ENCODE assay signal across 8 mouse cellular contexts in the genomic region with DNA sequence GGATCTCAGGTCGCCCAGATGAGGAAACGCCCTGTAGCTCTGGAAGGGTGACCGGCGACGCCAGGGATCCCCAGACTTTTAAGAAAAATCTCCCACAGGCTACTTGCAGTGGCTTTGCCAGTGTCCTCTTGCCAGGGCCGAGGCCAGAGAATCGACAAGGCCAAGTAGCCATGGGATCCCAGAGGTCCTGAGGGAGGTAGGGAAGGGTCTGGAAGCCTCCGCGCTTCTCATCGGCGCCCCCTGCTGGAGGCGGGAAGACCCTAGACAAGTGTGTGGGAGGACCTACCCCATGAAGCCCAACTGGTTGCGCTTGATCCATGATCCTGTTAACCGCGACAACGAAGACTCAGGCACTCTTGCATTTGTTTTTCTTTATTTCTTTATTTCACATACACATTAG. TPM values are rescaled to one million over a fixed set of nuclear protein-coding genes. Genes with fewer than 3 reads are reported as not detected.
DNase-seq lines count a peak whose midpoint lies in the region; ATAC-seq and TF ChIP-seq lines count a peak whose summit lies in the region.

No protein-coding gene starts in this region.

- peak; percentile 57 for ATAC-seq in hindbrain, postnatal 0 days
- peak; percentile 33; the same call in 1 of the 2 replicates for ATAC-seq in liver, embryonic 11.5 days (replicated peaks; ENCODE audit: low FRiP score)
- ATAC-seq in neural tube, embryonic 11.5 days (ENCODE audit: insufficient read depth, low FRiP score, low TSS enrichment), result no peak

- H3K4me3 ChIP-seq in hindbrain, postnatal 0 days (ENCODE audit: low read length), result no peak overlapping the region
- peak overlapping the region; percentile 66 for H3K4me3 ChIP-seq in liver, embryonic 11.5 days (ENCODE audit: low read depth, low read length)
- H3K4me3 ChIP-seq in neural tube, embryonic 11.5 days (ENCODE audit: low read depth, low read length), result peak overlapping the region; percentile 18; the same call in 1 of the 2 replicates

- H3K36me3 ChIP-seq in hindbrain, postnatal 0 days (ENCODE audit: insufficient read depth, low read length), result no peaks in the 10 kb centered on the region
- H3K36me3 ChIP-seq in liver, embryonic 11.5 days (ENCODE audit: control insufficient read depth, insufficient read depth, low read length), result peaks cover 5% of the 10 kb centered on the region
- H3K36me3 ChIP-seq in neural tube, embryonic 11.5 days (ENCODE audit: control insufficient read depth, insufficient read depth, low read length), result no peaks in the 10 kb centered on the region

- 7% methylated on average over 16 of the region's 16 CpGs for WGBS in hindbrain, postnatal 0 days
- under 1% methylated on average over 16 of the region's 16 CpGs for WGBS in liver, embryonic 11.5 days
- under 1% methylated on average over 16 of the region's 16 CpGs for WGBS in neural tube, embryonic 11.5 days

- no peak overlapping the region for H3K9ac ChIP-seq in hindbrain, postnatal 0 days (replicated peaks; ENCODE audit: low read length)
- H3K9ac ChIP-seq in liver, embryonic 11.5 days (ENCODE audit: low read depth, low read length), result peak overlapping the region; percentile 94
- no peak overlapping the region for H3K9ac ChIP-seq in neural tube, embryonic 11.5 days (ENCODE audit: low read length)

- peak; percentile 83 for DNase-seq in ovary, postnatal 36 days (ENCODE audit: low spot score)
- no peak for DNase-seq in ovary, postnatal 10 days (ENCODE audit: low spot score)
- peak; percentile 57 to 68 for DNase-seq in cerebellum, postnatal 36 days
- DNase-seq in gastrocnemius, postnatal 10 days, result peak; percentile 86
- peak; percentile 91 for DNase-seq in hindbrain, postnatal 0 days (ENCODE audit: low spot score)
- peak; percentile 83 for DNase-seq in liver, embryonic 11.5 days (ENCODE audit: low spot score)
- DNase-seq in neural tube, embryonic 11.5 days (ENCODE audit: low spot score), result peak; percentile 88
- peak; percentile 86 for DNase-seq in thymus, postnatal 0 days (ENCODE audit: low spot score)

- H3K27ac ChIP-seq in hindbrain, postnatal 0 days, result peak overlapping the region; percentile 71; the same call in 1 of the 2 replicates
- peak overlapping the region; percentile 94 for H3K27ac ChIP-seq in liver, embryonic 11.5 days (ENCODE audit: low read depth, low read length)
- H3K27ac ChIP-seq in neural tube, embryonic 11.5 days (ENCODE audit: low read depth, low read length), result no peak overlapping the region

- peaks cover 6% of the 10 kb centered on the region for H3K27me3 ChIP-seq in hindbrain, postnatal 0 days (ENCODE audit: insufficient read depth, low read length)
- peaks cover 41% of the 10 kb centered on the region for H3K27me3 ChIP-seq in liver, embryonic 11.5 days (replicated peaks; ENCODE audit: control insufficient read depth, insufficient read depth, low read length)
- H3K27me3 ChIP-seq in neural tube, embryonic 11.5 days (ENCODE audit: control insufficient read depth, insufficient read depth, low read length), result peaks cover 82% of the 10 kb centered on the region

- peak overlapping the region; percentile 44 for H3K4me2 ChIP-seq in hindbrain, postnatal 0 days (ENCODE audit: low read depth, low read length)
- peak overlapping the region; percentile 74 for H3K4me2 ChIP-seq in liver, embryonic 11.5 days
- H3K4me2 ChIP-seq in neural tube, embryonic 11.5 days (ENCODE audit: low read depth), result peak overlapping the region; percentile 23

- no peaks in the 10 kb centered on the region for H3K9me3 ChIP-seq in hindbrain, postnatal 0 days (ENCODE audit: low read length)
- H3K9me3 ChIP-seq in liver, embryonic 11.5 days (ENCODE audit: control insufficient read depth, low read length), result no peaks in the 10 kb centered on the region
- H3K9me3 ChIP-seq in neural tube, embryonic 11.5 days (ENCODE audit: control insufficient read depth, low read length), result no peaks in the 10 kb centered on the region

- TF ChIP-seq CTCF in hindbrain, postnatal 0 days (IDR thresholded peaks at IDR 0.05; ENCODE audit: low read depth), result peak; percentile 82

- peaks cover 17% of the 10 kb centered on the region; the same call in 1 of the 2 replicates for H3K4me1 ChIP-seq in hindbrain, postnatal 0 days (ENCODE audit: insufficient read depth, low read length)
- H3K4me1 ChIP-seq in liver, embryonic 11.5 days (replicated peaks; ENCODE audit: control insufficient read depth, insufficient read depth, low read length), result peaks cover 75% of the 10 kb centered on the region
- peaks cover 20% of the 10 kb centered on the region for H3K4me1 ChIP-seq in neural tube, embryonic 11.5 days (ENCODE audit: control insufficient read depth, insufficient read depth, low read length)

RNA-seq across cellular contexts. Expression of gene Lyl1, which starts 3.1 kb away (rescaled TPM):
- 1 to 10 TPM; 3.3 to 5.4 TPM for total RNA-seq in gastrocnemius, postnatal 10 days (2021)
- total RNA-seq in hindbrain, postnatal 0 days (2014; rRNA removed), result 1.7 and 7.8 TPM in 2 replicates
- 2.0 and 2.3 TPM in 2 replicates for polyA plus RNA-seq in hindbrain, postnatal 0 days (2015; fragmentation: Nextera tagmentation; extraction: Ambion mirVana)
- 67.9 and 68.6 TPM in 2 replicates for polyA plus RNA-seq in liver, embryonic 11.5 days (2014; fragmentation: Nextera tagmentation; extraction: Ambion mirVana)
- 4.6 and 5.3 TPM in 2 replicates for polyA plus RNA-seq in neural tube, embryonic 11.5 days (2014; fragmentation: Nextera tagmentation; extraction: Ambion mirVana)
- polyA plus RNA-seq in thymus, postnatal 0 days (2015; fragmentation: Nextera tagmentation; extraction: Ambion mirVana), result 8.1 and 8.8 TPM in 2 replicates

RNA-seq across cellular contexts. Expression of gene Nacc1, which starts 16.7 kb away (rescaled TPM):
- 10 to 100 TPM; 38.2 to 39.1 TPM for total RNA-seq in gastrocnemius, postnatal 10 days (2021)
- 110 and 129 TPM in 2 replicates for total RNA-seq in hindbrain, postnatal 0 days (2014; rRNA removed)
- polyA plus RNA-seq in hindbrain, postnatal 0 days (2015; fragmentation: Nextera tagmentation; extraction: Ambion mirVana), result 13.8 and 14.9 TPM in 2 replicates
- polyA plus RNA-seq in liver, embryonic 11.5 days (2014; fragmentation: Nextera tagmentation; extraction: Ambion mirVana), result 23.0 and 25.2 TPM in 2 replicates
- 26.2 and 27.0 TPM in 2 replicates for polyA plus RNA-seq in neural tube, embryonic 11.5 days (2014; fragmentation: Nextera tagmentation; extraction: Ambion mirVana)
- 12.1 TPM in 2 replicates for polyA plus RNA-seq in thymus, postnatal 0 days (2015; fragmentation: Nextera tagmentation; extraction: Ambion mirVana)

RNA-seq across cellular contexts. Expression of gene Trmt1, which starts 18.2 kb away (rescaled TPM):
- total RNA-seq in gastrocnemius, postnatal 10 days (2021), result 10 to 100 TPM; 33.7 to 43.9 TPM
- 69.5 and 93.3 TPM in 2 replicates for total RNA-seq in hindbrain, postnatal 0 days (2014; rRNA removed)
- polyA plus RNA-seq in hindbrain, postnatal 0 days (2015; fragmentation: Nextera tagmentation; extraction: Ambion mirVana), result 71.2 and 79.2 TPM in 2 replicates
- 94.1 and 95.6 TPM in 2 replicates for polyA plus RNA-seq in liver, embryonic 11.5 days (2014; fragmentation: Nextera tagmentation; extraction: Ambion mirVana)
- 60.4 and 60.6 TPM in 2 replicates for polyA plus RNA-seq in neural tube, embryonic 11.5 days (2014; fragmentation: Nextera tagmentation; extraction: Ambion mirVana)
- 50.0 and 51.5 TPM in 2 replicates for polyA plus RNA-seq in thymus, postnatal 0 days (2015; fragmentation: Nextera tagmentation; extraction: Ambion mirVana)

RNA-seq across cellular contexts. Expression of gene G430095P16Rik, which starts 18.5 kb away (rescaled TPM):
- 1 to 10 TPM; 2.2 to 2.8 TPM for total RNA-seq in gastrocnemius, postnatal 10 days (2021)
- total RNA-seq in hindbrain, postnatal 0 days (2014; rRNA removed), result 1.2 TPM in 1 of 2 replicates, not detected in the other
- 1.1 and 1.7 TPM in 2 replicates for polyA plus RNA-seq in hindbrain, postnatal 0 days (2015; fragmentation: Nextera tagmentation; extraction: Ambion mirVana)
- polyA plus RNA-seq in liver, embryonic 11.5 days (2014; fragmentation: Nextera tagmentation; extraction: Ambion mirVana), result 11.8 and 12.3 TPM in 2 replicates
- 0.84 and 1.8 TPM in 2 replicates for polyA plus RNA-seq in neural tube, embryonic 11.5 days (2014; fragmentation: Nextera tagmentation; extraction: Ambion mirVana)
- polyA plus RNA-seq in thymus, postnatal 0 days (2015; fragmentation: Nextera tagmentation; extraction: Ambion mirVana), result 2.4 and 3.6 TPM in 2 replicates

RNA-seq across cellular contexts. Expression of gene Ier2, which starts 41.7 kb away (rescaled TPM):
- 10 to 100 TPM; 10.9 to 17.6 TPM for total RNA-seq in gastrocnemius, postnatal 10 days (2021)
- 12.5 and 13.3 TPM in 2 replicates for total RNA-seq in hindbrain, postnatal 0 days (2014; rRNA removed)
- 20.9 TPM in 2 replicates for polyA plus RNA-seq in hindbrain, postnatal 0 days (2015; fragmentation: Nextera tagmentation; extraction: Ambion mirVana)
- polyA plus RNA-seq in liver, embryonic 11.5 days (2014; fragmentation: Nextera tagmentation; extraction: Ambion mirVana), result 46.5 and 50.1 TPM in 2 replicates
- polyA plus RNA-seq in neural tube, embryonic 11.5 days (2014; fragmentation: Nextera tagmentation; extraction: Ambion mirVana), result 71.6 and 79.4 TPM in 2 replicates
- polyA plus RNA-seq in thymus, postnatal 0 days (2015; fragmentation: Nextera tagmentation; extraction: Ambion mirVana), result 76.9 and 86.0 TPM in 2 replicates

Comparison
In these comparisons a context has a peak if more than half of its experiments do, and no peak if none do; other contexts are left out.
1. H3K4me2 ChIP-seq: peak in every context shown above with its lines; median percentile 74 in liver, embryonic 11.5 days; 44 in hindbrain, postnatal 0 days; 23 in neural tube, embryonic 11.5 days.